Mouse (Mus musculus) thymus, postnatal 0 days (tissue): Measurements from ENCODE around the gene Drc7. TPM values are rescaled to one million over a fixed set of nuclear protein-coding genes. Genes with fewer than 3 reads are reported as not detected.

Experiments used
- DNase-seq: peaks from one replicate; pipeline ENCODE4 v3.0.0-alpha.2; 2015; ENCODE audit warnings: low spot score
- polyA plus RNA-seq: library from polyadenylated mRNA; unstranded; fragments of >200 nt; fragmentation: Nextera tagmentation; extraction: Ambion mirVana; gene quantifications from 2 replicates; pipeline ENCODE4 v1.2.1, GENCODE M21; 2015

Gene Drc7
- 1.3 TPM in 2 replicates for polyA plus RNA-seq

GRCm38 (mm10) chr8:95054927-95055510 lies at the start of gene Drc7:
Gene Drc7, plus strand, starts transcription at chr8:95055103.
- DNase-seq, result no peak

- DNase-seq, result no peak
These were observed 42.4 kb upstream of the Drc7 start for GRCm38 (mm10) chr8:95012442-95012919.

GRCm38 (mm10) chr8:95015866-95016265 lies 39.0 kb upstream of the Drc7 start:
- DNase-seq, result no peak

- DNase-seq, result no peak
These were observed 38.2 kb upstream of the Drc7 start for GRCm38 (mm10) chr8:95016684-95017083.

GRCm38 (mm10) chr8:95017451-95017850 lies 37.5 kb upstream of the Drc7 start, which contains the start of gene Adgrg3:
Gene Adgrg3, plus strand, starts transcription at chr8:95017692.
- DNase-seq, result no peak

GRCm38 (mm10) chr8:95017969-95018635 lies 36.8 kb upstream of the Drc7 start:
- DNase-seq, result no peak

GRCm38 (mm10) chr8:95020293-95020777 lies 34.6 kb upstream of the Drc7 start:
- DNase-seq, result peak; percentile 80

GRCm38 (mm10) chr8:95020821-95021220 lies 34.1 kb upstream of the Drc7 start:
- peak; percentile 24 for DNase-seq

- no peak for DNase-seq
These were observed 31.7 kb upstream of the Drc7 start for GRCm38 (mm10) chr8:95023201-95023600.

- DNase-seq, result no peak
These were observed 30.5 kb upstream of the Drc7 start for GRCm38 (mm10) chr8:95024387-95024786.

GRCm38 (mm10) chr8:95025421-95025820 lies 29.5 kb upstream of the Drc7 start:
- peak; percentile 15 for DNase-seq

GRCm38 (mm10) chr8:95028391-95028790 lies 26.5 kb upstream of the Drc7 start:
- DNase-seq, result peak; percentile 54

GRCm38 (mm10) chr8:95037106-95037925 lies 17.6 kb upstream of the Drc7 start:
- peak; percentile 39 for DNase-seq

GRCm38 (mm10) chr8:95041883-95042784 lies 12.8 kb upstream of the Drc7 start:
- DNase-seq, result no peak

GRCm38 (mm10) chr8:95044811-95045210 lies 10.1 kb upstream of the Drc7 start:
- DNase-seq, result no peak

- DNase-seq, result peak; percentile 20
These were observed 7.9 kb upstream of the Drc7 start for GRCm38 (mm10) chr8:95046982-95047381.

GRCm38 (mm10) chr8:95047884-95048680 lies 6.8 kb upstream of the Drc7 start:
- DNase-seq, result peak; percentile 28

- DNase-seq, result no peak
These were observed 5.3 kb upstream of the Drc7 start for GRCm38 (mm10) chr8:95049636-95050035.

- no peak for DNase-seq
These were observed 465 bp upstream of the Drc7 start for GRCm38 (mm10) chr8:95054438-95054837.

GRCm38 (mm10) chr8:95056414-95056813 lies 1.5 kb downstream of the Drc7 start:
- no peak for DNase-seq
